Mouse (Mus musculus) bone marrow macrophage, adult 2 months (primary cell): ENCODE results near the gene Jsrp1.

Experiments used
- CTCF ChIP-seq: IDR thresholded peaks from 2 replicates; pipeline ENCODE4 v1.5.1; 2012; ENCODE audit warnings: low read depth, mild to moderate bottlenecking, low read length, moderate library complexity
- POLR2A ChIP-seq: IDR thresholded peaks from 2 replicates; pipeline ENCODE4 v1.6.1; 2012; ENCODE audit warnings: mild to moderate bottlenecking, low read depth, low read length, borderline replicate concordance

DNA sequence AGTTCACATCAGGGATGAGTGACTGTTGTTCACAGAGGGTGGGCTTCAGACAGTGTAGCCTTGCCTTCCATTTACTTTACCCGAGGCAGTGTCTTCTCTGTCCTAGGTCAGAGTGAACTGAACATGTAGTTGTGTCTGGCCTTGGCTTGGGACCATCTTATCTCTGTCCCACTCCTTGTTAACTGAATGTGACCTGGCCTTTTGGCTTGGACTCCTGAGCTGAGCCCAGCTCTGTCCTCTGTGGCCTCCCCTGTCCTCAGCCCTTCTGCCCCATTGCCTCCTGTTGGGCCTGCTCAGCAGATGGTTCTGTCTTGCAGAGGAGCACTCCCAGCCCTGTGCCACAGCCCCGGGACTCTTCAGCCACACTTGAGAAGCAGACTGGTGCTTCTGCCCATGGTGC lies 25.8 kb downstream of the Jsrp1 start:
- TF ChIP-seq POLR2A (no peak), CTCF (no peak)
